Mouse (Mus musculus) neutrophil, adult 83 days (primary cell): Measurements from ENCODE around the gene Sgsm3. TPM values are rescaled to one million over a fixed set of nuclear protein-coding genes. Genes with fewer than 3 reads are reported as not detected.

Experiments used
- total RNA-seq, 2 experiments: library from RNA; stranded (reverse); gene quantifications; one replicate each; pipeline ENCODE4 v1.2.4; 2023

Gene Sgsm3
- total RNA-seq: 1 to 10 TPM; 7.2 to 7.4 TPM

GRCm38 (mm10) chr15:80977620-80978334 lies at the start of gene Sgsm3:
TSS of gene Sgsm3 (plus strand) at chr15:80977765.

DNA sequence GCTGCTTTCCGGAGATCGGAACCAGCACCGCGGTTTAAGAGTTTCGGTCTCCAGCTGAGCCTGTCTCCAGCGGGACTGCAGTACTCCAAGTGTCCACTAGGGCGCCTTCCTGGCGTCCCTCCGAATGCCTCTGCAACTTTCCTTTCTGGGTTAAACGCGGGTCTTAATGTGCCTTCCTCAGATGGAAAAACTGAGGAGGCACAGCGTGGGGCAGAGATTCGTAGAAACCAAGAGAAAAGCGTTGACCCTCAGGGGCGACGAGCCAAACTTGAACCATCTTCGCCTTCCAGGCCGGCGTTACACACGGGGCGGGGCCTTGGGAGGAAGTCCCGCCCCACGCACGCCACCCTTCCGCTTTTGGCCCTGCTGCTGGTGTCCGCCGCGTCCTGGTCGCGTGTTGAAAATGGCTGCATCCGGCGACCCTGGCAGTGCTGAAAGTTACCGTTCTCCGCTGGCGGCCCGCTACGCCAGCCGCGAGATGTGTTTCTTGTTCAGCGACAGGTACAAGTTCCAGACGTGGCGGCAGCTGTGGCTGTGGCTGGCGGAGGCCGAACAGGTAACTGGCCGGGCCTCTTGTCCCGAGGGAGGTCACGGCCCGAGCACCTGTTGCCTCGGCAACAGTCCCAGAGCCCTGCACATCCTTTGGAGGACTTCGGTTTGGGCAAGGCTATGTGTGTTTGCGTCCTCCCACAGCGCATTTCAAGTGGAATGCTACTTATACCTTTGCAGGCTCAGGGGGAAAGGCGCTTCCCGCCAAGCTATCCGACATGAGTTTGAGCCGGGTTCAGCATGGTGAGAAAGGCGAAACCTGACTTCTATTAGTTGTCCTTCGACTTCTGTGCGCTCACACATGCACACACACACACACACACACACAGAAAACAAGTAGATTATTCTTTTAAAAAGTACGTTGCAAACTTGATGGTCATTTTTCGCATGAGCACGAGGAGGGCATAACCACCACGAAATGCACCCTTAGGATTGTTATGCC lies 29.1 kb upstream of the Sgsm3 start, which contains the start of gene Adsl:
Gene Adsl (plus strand): TSS at position 346 of the 991 bp plus-strand sequence.

Other genes with a start within 250 kb of the Sgsm3 start
- 10 to 100 TPM; 20.2 to 24.3 TPM for gene Adsl, start 29.3 kb upstream of the Sgsm3 start, total RNA-seq
- gene Mrtfa, start 213.0 kb downstream of the Sgsm3 start, total RNA-seq: 100 to 1,000 TPM; 191 to 216 TPM